Mouse (Mus musculus) brain, adult 10 weeks (tissue): ENCODE data around the gene Eif4b. TPM values are rescaled to one million over a fixed set of nuclear protein-coding genes. Genes with fewer than 3 reads are reported as not detected.

Source experiments
- polyA plus RNA-seq: library from polyadenylated mRNA; stranded (reverse); fragments of 350-450 nt; fragmentation: Illumina TruSeq; extraction: RNeasy Lipid Tissue Mini Kit (QIAGEN cat#74804); gene quantifications from one replicate; pipeline ENCODE4 v1.2.3, GENCODE M21; 2015; ENCODE audit warnings: low read depth, low replicate concordance

Eif4b gene
- polyA plus RNA-seq, result 110 TPM

DNA sequence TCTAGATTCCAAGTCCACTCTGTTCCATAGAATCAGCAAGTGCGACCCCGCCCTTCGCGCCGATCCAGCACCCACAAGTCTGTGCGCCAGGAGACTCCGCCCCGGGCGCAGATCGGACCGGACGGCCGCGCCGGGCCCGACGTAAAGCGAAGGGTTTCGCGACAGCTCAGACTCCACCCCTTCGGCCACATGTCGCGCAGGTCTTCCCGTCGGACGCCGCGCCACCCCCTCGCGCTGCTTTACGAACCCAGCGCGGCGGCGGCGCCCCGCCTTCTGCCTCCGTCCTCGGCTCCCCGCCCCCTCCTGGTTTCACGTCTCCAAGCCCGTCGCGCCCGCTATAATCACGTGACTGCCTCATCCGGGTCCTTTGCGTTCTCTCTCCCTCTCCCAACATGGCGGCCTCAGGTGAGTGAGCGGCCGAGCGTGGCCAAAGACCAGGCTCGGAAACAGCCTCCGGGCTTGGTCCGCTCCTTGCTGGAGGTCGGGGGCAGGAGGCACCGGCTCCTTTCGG, at the start of gene Eif4b:
Gene Eif4b (plus strand): TSS at position 215 of the 511 bp plus-strand sequence.

DNA sequence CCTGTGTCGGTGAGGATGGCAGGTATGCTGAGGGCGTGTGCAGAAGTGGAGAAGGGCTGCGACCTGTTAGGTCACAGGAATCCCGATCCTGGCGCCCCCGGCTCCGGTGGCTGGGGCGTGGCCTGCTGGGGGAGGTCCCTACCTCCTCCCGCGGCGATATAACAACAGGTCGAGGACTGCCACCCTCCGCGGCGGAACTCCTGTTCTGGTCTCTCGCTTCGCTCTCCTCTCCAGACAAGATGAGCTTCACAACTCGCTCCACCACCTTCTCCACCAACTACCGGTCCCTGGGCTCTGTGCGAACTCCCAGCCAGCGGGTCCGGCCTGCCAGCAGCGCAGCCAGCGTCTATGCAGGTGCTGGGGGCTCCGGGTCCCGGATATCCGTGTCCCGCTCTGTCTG, 45.5 kb upstream of the Eif4b start, which contains the start of gene Krt18:
Gene Krt18 (plus strand): TSS at position 141 of the 400 bp plus-strand sequence.

DNA sequence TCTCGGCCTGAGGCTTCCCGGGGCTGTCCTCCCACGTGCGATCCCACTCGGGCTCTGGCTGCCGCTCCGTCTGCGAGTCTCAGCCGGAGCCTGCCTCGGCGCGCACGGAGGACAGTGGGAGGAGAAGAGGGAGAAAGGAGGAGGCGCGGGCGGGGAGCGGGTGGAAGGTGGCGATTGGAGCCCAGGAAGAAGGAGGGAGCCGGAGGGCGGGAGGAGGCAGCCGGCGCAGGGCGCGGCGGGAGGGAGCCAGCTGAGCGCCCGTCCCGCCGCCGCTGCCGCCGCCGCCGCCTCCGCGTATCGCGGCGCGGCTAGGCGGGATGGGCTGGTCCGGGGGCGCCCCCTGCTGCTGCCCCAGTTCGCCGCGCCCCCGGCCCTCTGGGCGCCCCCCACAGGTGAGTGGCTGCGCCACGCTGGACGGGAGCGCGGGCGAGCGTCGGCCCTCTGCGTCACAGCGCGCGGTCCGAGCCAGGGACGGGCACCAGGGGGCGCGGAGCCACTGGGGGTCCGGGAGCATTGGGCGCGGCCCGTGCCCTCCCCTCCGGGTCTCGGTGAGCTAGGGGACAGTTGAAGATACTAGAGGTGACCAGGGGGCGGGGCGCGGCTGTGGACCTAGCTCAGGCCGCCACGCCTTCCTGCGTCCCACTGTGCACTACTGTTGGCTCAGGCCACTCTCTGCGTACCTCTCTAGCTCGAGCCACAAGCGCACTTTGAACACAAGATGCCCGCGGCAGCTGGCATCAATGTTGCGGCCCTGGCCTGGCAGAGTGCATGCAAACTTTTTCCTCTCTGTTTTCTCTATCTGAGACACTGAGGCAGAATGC, 26.8 kb downstream of the Eif4b start, which contains the start of gene Tns2:
Gene Tns2 (plus strand): TSS at position 253 of the 821 bp plus-strand sequence.

DNA sequence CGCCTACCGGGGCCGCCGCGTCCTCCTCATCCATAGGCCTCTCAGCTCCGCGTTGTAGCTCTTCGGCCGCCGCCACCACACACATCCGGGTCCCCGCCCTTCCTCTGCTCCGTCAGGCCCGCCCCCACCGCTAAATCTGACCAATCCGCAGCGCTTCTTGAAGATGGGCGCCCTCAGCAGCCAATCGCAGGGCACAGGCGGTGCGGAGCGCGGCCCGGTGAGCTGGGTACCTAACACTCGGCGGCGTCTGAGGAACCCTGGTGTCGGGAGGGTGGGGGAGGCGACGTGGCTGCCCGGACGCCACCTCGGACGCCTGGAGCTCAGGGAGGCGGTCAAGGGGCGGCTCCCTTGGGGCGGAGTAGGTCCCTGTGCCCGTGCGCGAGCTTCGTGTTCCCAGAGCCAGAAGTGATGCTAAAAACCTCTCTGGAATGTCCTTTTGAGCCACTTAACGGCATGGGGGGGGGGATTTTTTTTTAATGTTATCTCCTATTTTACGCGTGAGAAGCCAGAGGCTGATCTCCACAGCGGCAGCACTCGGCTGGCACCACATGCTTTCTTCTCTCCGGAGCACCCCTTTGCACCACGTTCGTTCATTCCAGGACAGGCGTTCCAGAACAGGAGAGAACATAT, 62.7 kb downstream of the Eif4b start, which contains the start of gene Spryd3:
Gene Spryd3 (minus strand): TSS at position 106 of the 630 bp plus-strand sequence.

DNA sequence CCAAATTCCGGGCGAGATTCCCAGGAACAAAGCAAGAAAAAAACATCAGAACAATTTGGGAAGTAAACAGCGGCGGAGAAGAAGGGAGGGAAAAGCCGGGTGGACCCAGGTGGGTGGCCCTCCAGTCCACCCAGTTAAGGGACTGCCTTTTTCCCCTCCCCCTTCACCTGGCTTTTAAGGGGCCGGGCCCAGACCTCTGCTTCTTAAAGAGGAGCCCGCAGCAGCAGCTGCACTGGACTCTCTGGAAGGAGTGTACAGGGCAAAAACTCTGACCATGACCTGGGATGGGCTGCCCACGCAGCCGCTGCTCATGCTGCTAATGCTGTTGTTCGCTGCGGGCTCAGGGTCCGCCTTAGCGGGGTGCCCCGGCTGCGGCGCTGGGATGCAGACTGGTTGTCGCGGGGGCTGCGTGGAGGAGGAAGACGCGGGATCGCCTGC, 70.7 kb downstream of the Eif4b start, which contains the start of gene Igfbp6:
Gene Igfbp6 (plus strand): TSS at position 89 of the 438 bp plus-strand sequence.

Other genes starting within 250 kb of the Eif4b start
- 5.6 TPM for gene Krt1, start 223.0 kb upstream of the Eif4b start, polyA plus RNA-seq
- gene Krt77, start 204.1 kb upstream of the Eif4b start, polyA plus RNA-seq, result 6.7 TPM
- gene Krt76, start 180.9 kb upstream of the Eif4b start, polyA plus RNA-seq, result not detected
- not detected for gene Krt4, start 149.0 kb upstream of the Eif4b start, polyA plus RNA-seq
- not detected for gene Krt79, start 133.4 kb upstream of the Eif4b start, polyA plus RNA-seq
- gene Krt78, start 119.5 kb upstream of the Eif4b start, polyA plus RNA-seq, result not detected
- gene Krt8, start 69.3 kb upstream of the Eif4b start, polyA plus RNA-seq, result 0.91 TPM
- 1.9 TPM for gene Krt18, start 45.6 kb upstream of the Eif4b start, polyA plus RNA-seq
- 20.3 TPM for gene Tns2, start 26.6 kb downstream of the Eif4b start, polyA plus RNA-seq
- 141 TPM for gene Spryd3, start 62.5 kb downstream of the Eif4b start, polyA plus RNA-seq
- 61.4 TPM for gene Igfbp6, start 70.6 kb downstream of the Eif4b start, polyA plus RNA-seq
- gene Soat2, start 76.8 kb downstream of the Eif4b start, polyA plus RNA-seq, result 0.19 TPM
- 47.4 TPM for gene Zfp740, start 129.5 kb downstream of the Eif4b start, polyA plus RNA-seq
- gene Csad, start 131.0 kb downstream of the Eif4b start, polyA plus RNA-seq, result 22.9 TPM
- gene Itgb7, start 158.2 kb downstream of the Eif4b start, polyA plus RNA-seq, result 1.1 TPM
- gene Rarg, start 183.7 kb downstream of the Eif4b start, polyA plus RNA-seq, result 7.9 TPM
- not detected for gene Gm9918, start 196.8 kb downstream of the Eif4b start, polyA plus RNA-seq
- gene Mfsd5, start 205.7 kb downstream of the Eif4b start, polyA plus RNA-seq, result 38.4 TPM
- gene Espl1, start 222.5 kb downstream of the Eif4b start, polyA plus RNA-seq, result 0.37 TPM